Mouse (Mus musculus): ENCODE data around the gene Exosc3. TPM values are rescaled to one million over a fixed set of nuclear protein-coding genes. Genes with fewer than 3 reads are reported as not detected.
"Not testable (repeated sequence)": the region's sequence is repeated elsewhere in the genome, so short reads cannot be mapped to it uniquely, and the experiment has no call there.

Exosc3 gene
- polyA plus RNA-seq (2014; fragmentation: Nextera tagmentation; extraction: Ambion mirVana), result 29.8 and 30.2 TPM in 2 replicates

DNA sequence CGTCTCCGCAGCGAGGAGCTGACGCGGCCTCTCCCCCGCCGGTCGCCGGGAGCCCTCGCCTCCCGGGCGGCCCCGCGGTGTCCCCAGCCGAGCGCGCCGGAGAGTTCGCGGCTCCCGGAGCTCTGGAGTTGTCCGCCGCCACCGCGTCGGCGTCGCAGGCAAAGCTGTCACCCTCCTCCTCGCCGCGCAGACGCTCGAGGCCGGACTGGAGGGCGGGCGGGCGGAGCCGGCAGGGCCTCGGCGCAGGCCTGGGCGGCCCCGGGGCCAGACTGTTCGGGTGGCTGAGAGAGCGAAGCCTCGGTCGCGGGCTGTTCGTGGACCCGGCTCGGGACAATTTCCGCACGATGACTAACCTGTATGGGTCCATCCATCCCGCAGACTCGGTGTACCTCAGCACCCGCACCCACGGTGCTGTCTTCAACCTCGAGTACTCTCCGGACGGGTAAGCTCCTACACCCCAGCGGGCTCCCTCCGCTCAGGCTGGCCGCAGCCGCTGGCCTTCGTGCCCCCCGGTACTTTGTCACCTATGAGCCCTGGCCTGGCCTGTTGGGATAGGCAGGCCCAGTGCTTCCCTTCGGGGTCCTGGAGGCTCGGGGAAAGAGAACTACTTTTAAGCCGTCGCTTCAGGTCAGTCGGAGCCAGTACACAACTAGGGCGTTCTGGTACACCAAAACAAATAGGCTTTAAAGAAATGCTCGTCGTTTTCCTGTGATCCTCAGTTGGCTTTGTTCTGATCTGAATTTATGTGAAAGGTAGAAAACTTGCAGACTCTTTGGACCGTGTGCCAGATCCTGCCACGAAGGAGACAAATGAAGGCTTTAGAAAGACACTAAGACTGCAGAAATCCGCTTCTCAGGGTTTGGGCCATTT is at the start of gene Exosc3:
TSS of gene Exosc3 (minus strand) at position 447 of the 870 bp plus-strand sequence.
- no peaks in the 10 kb centered on the region for H3K9me3 ChIP-seq (ENCODE audit: control insufficient read depth, low read length)
- no peaks in the 10 kb centered on the region; the same call in 1 of the 2 replicates for H3K27me3 ChIP-seq (ENCODE audit: control insufficient read depth, insufficient read depth, low read length)
- H3K27ac ChIP-seq (ENCODE audit: low read depth, low read length), result peak within 1 kb of the TSS; percentile 84
- peak within 1 kb of the TSS; percentile 94 for H3K4me3 ChIP-seq (ENCODE audit: low read depth, low read length)
- H3K4me1 ChIP-seq (ENCODE audit: control insufficient read depth, insufficient read depth, low read length), result peaks cover 15% of the 10 kb centered on the region
- under 1% methylated on average over 73 of the region's 76 CpGs for WGBS
- H3K9ac ChIP-seq (replicated peaks; ENCODE audit: low read depth, low read length), result peak within 1 kb of the TSS; percentile 90
- ATAC-seq (ENCODE audit: low read depth), result peak; percentile 78
- peak within 1 kb of the TSS; percentile 93 for H3K4me2 ChIP-seq (ENCODE audit: low read depth, low read length)
- H3K36me3 ChIP-seq (ENCODE audit: control insufficient read depth, insufficient read depth, low read length), result 0 out of 2 replicates have a peak, but pooled peaks cover 4% of the 10 kb centered on the region

- ATAC-seq (ENCODE audit: low read depth), result no peak
- Histone ChIP-seq H3K4me1 (ENCODE audit: control insufficient read depth, insufficient read depth, low read length) (no peaks in the 10 kb centered on the region), H3K9ac (replicated peaks; ENCODE audit: low read depth, low read length) (no peak overlapping the region), H3K36me3 (ENCODE audit: control insufficient read depth, insufficient read depth, low read length) (no peaks in the 10 kb centered on the region), H3K27ac (ENCODE audit: low read depth, low read length) (no peak overlapping the region), H3K27me3 (ENCODE audit: control insufficient read depth, insufficient read depth, low read length) (no peaks in the 10 kb centered on the region), H3K4me2 (ENCODE audit: low read depth, low read length) (no peak overlapping the region), H3K4me3 (ENCODE audit: low read depth, low read length) (no peak overlapping the region), H3K9me3 (ENCODE audit: control insufficient read depth, low read length) (no peaks in the 10 kb centered on the region)
- 66% methylated on average over 4 of the region's 4 CpGs for WGBS
Observed at GRCm38 (mm10) chr4:45392099-45392498, 49.6 kb upstream of the Exosc3 start.

DNA sequence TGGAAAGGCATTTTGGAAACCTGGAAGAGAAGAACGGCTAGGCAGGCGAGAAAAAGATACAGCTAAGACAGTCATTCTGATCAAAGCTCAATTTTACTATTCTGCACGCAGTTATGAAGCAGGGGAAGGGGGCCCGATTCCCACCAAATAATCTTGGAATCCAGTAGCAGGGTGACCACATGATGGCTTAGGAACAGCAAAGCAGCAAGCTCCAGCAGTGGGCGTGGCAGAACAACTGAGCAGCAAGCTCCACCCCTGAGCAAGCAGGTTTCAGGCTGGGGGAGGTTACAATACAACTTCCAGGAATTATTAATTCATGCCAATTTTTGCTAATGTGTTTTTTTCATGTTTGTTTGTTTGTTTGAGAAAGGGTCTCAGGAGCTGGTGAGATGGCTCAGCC is 44.8 kb upstream of the Exosc3 start:
- ATAC-seq (ENCODE audit: low read depth); H3K4me1 ChIP-seq (ENCODE audit: control insufficient read depth, insufficient read depth, low read length); H3K27me3 ChIP-seq (ENCODE audit: control insufficient read depth, insufficient read depth, low read length); H3K4me2 ChIP-seq (ENCODE audit: low read depth, low read length); H3K4me3 ChIP-seq (ENCODE audit: low read depth, low read length); H3K9me3 ChIP-seq (ENCODE audit: control insufficient read depth, low read length); H3K36me3 ChIP-seq (ENCODE audit: control insufficient read depth, insufficient read depth, low read length); H3K27ac ChIP-seq (ENCODE audit: low read depth, low read length); H3K9ac ChIP-seq (replicated peaks; ENCODE audit: low read depth, low read length): not testable (repeated sequence)
- WGBS, result 96% methylated on average over 5 of the region's 5 CpGs

GRCm38 (mm10) chr4:45382133-45382532 is 39.6 kb upstream of the Exosc3 start:
- 87% methylated on average over 2 of the region's 2 CpGs for WGBS
- not testable (repeated sequence) for H3K4me3 ChIP-seq (ENCODE audit: low read depth, low read length)

GRCm38 (mm10) chr4:45380903-45381580 is 38.5 kb upstream of the Exosc3 start:
- H3K27ac ChIP-seq (ENCODE audit: low read depth, low read length); H3K4me2 ChIP-seq (ENCODE audit: low read depth, low read length); H3K9me3 ChIP-seq (ENCODE audit: control insufficient read depth, low read length); H3K4me1 ChIP-seq (ENCODE audit: control insufficient read depth, insufficient read depth, low read length); H3K27me3 ChIP-seq (ENCODE audit: control insufficient read depth, insufficient read depth, low read length); H3K9ac ChIP-seq (replicated peaks; ENCODE audit: low read depth, low read length); H3K36me3 ChIP-seq (ENCODE audit: control insufficient read depth, insufficient read depth, low read length); H3K4me3 ChIP-seq (ENCODE audit: low read depth, low read length); ATAC-seq (ENCODE audit: low read depth): not testable (repeated sequence)
- WGBS, result 89% methylated on average over 10 of the region's 10 CpGs

More at GRCm38 (mm10) chr4:45382133-45382532, 39.6 kb upstream of the Exosc3 start:
- not testable (repeated sequence) for H3K9me3 ChIP-seq (ENCODE audit: control insufficient read depth, low read length); H3K27me3 ChIP-seq (ENCODE audit: control insufficient read depth, insufficient read depth, low read length); H3K9ac ChIP-seq (replicated peaks; ENCODE audit: low read depth, low read length); H3K4me1 ChIP-seq (ENCODE audit: control insufficient read depth, insufficient read depth, low read length); ATAC-seq (ENCODE audit: low read depth); H3K36me3 ChIP-seq (ENCODE audit: control insufficient read depth, insufficient read depth, low read length); H3K27ac ChIP-seq (ENCODE audit: low read depth, low read length); H3K4me2 ChIP-seq (ENCODE audit: low read depth, low read length)

DNA sequence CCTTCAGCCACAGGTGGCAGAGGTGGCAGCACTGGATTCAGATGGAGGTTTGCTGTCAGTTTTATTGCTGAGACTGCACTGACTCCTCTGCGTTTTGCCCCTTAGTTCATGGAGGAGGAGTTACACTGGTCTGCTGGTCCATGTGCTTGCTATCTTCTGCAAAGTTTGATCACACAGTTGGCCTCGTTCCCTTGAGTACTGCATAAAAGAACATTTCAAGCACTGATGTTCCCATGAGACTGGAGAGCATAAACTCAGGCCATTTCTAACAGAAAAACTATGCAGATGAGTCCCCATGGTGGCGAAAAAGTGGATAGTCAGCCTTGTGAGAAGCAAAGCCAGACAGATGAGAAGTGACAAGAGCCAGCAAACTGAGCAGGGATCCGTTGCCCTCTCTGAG is 34.0 kb upstream of the Exosc3 start:
- ATAC-seq (ENCODE audit: low read depth), result no peak
- 84% methylated on average over 4 of the region's 4 CpGs for WGBS
- no peak overlapping the region for H3K4me3 ChIP-seq (ENCODE audit: low read depth, low read length)
- no peaks in the 10 kb centered on the region for H3K4me1 ChIP-seq (ENCODE audit: control insufficient read depth, insufficient read depth, low read length)
- no peaks in the 10 kb centered on the region for H3K27me3 ChIP-seq (ENCODE audit: control insufficient read depth, insufficient read depth, low read length)
- peaks cover 36% of the 10 kb centered on the region for H3K36me3 ChIP-seq (ENCODE audit: control insufficient read depth, insufficient read depth, low read length)
- no peak overlapping the region for H3K9ac ChIP-seq (replicated peaks; ENCODE audit: low read depth, low read length)
- no peak overlapping the region for H3K27ac ChIP-seq (ENCODE audit: low read depth, low read length)
- no peak overlapping the region for H3K4me2 ChIP-seq (ENCODE audit: low read depth, low read length)
- H3K9me3 ChIP-seq (ENCODE audit: control insufficient read depth, low read length), result no peaks in the 10 kb centered on the region

DNA sequence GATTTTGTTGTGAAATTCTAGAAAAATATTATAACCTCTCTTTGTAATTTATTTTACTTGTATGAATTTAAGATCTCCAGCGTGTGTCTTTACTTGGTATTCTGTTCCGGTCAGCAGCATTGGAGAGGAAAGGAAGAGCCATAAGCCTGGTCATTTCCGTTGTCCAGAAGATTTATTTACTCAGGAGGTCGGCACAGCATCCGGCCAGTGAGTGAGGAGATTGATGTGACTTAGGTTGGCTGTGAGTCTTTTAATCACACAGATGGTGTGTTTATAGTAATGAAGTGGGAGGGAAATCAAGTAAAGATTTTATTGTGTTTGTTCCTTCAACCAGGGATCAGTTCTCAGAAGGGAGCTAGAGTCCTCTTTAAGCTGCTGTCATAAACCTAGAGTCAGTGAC is 32.3 kb upstream of the Exosc3 start:
- no peak for ATAC-seq (ENCODE audit: low read depth)
- Histone ChIP-seq H3K27ac (ENCODE audit: low read depth, low read length) (no peak overlapping the region), H3K4me1 (ENCODE audit: control insufficient read depth, insufficient read depth, low read length) (no peaks in the 10 kb centered on the region), H3K9me3 (ENCODE audit: control insufficient read depth, low read length) (no peaks in the 10 kb centered on the region), H3K36me3 (ENCODE audit: control insufficient read depth, insufficient read depth, low read length) (peaks cover 39% of the 10 kb centered on the region), H3K9ac (replicated peaks; ENCODE audit: low read depth, low read length) (no peak overlapping the region), H3K4me2 (ENCODE audit: low read depth, low read length) (no peak overlapping the region), H3K4me3 (ENCODE audit: low read depth, low read length) (no peak overlapping the region), H3K27me3 (ENCODE audit: control insufficient read depth, insufficient read depth, low read length) (no peaks in the 10 kb centered on the region)
- 62% methylated on average over 5 of the region's 5 CpGs for WGBS

- peaks cover 35% of the 10 kb centered on the region for H3K36me3 ChIP-seq (ENCODE audit: control insufficient read depth, insufficient read depth, low read length)
- H3K4me1 ChIP-seq (ENCODE audit: control insufficient read depth, insufficient read depth, low read length), result no peaks in the 10 kb centered on the region
- no peak for ATAC-seq (ENCODE audit: low read depth)
- 99% methylated on average over 3 of the region's 3 CpGs for WGBS
- H3K9me3 ChIP-seq (ENCODE audit: control insufficient read depth, low read length), result no peaks in the 10 kb centered on the region
- H3K4me3 ChIP-seq (ENCODE audit: low read depth, low read length), result no peak overlapping the region
- no peaks in the 10 kb centered on the region for H3K27me3 ChIP-seq (ENCODE audit: control insufficient read depth, insufficient read depth, low read length)
- no peak overlapping the region for H3K9ac ChIP-seq (replicated peaks; ENCODE audit: low read depth, low read length)
- no peak overlapping the region for H3K27ac ChIP-seq (ENCODE audit: low read depth, low read length)
- no peak overlapping the region for H3K4me2 ChIP-seq (ENCODE audit: low read depth, low read length)
Observed at GRCm38 (mm10) chr4:45371261-45371660, 28.7 kb upstream of the Exosc3 start.

DNA sequence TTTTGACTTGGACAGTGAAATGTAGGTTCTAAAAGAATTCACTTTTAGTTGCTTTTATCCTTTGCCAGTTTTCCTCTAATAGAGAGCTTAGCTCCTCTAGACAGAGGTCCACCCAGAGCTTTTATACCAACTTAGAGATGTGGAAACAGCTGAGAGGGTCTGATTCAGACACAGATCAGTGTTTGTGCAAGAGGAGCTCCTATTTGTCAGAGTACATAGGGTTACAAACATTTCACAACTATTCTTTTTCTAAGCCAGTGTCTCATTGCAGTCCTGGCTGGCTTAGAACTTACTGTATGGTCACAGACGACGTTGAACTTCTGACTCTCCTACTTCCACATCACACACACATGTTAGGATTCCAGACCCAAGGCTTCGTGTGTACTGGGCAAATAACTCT is 14.1 kb upstream of the Exosc3 start:
- ATAC-seq (ENCODE audit: low read depth), result no peak
- H3K9me3 ChIP-seq (ENCODE audit: control insufficient read depth, low read length), result no peaks in the 10 kb centered on the region
- no peak overlapping the region for H3K9ac ChIP-seq (replicated peaks; ENCODE audit: low read depth, low read length)
- no peak overlapping the region for H3K4me3 ChIP-seq (ENCODE audit: low read depth, low read length)
- no peak overlapping the region for H3K27ac ChIP-seq (ENCODE audit: low read depth, low read length)
- WGBS, result 94% methylated on average over 3 of the region's 3 CpGs
- H3K4me2 ChIP-seq (ENCODE audit: low read depth, low read length), result no peak overlapping the region
- H3K36me3 ChIP-seq (ENCODE audit: control insufficient read depth, insufficient read depth, low read length), result peaks cover 8% of the 10 kb centered on the region; the same call in 1 of the 2 replicates
- no peaks in the 10 kb centered on the region for H3K4me1 ChIP-seq (ENCODE audit: control insufficient read depth, insufficient read depth, low read length)
- H3K27me3 ChIP-seq (ENCODE audit: control insufficient read depth, insufficient read depth, low read length), result no peaks in the 10 kb centered on the region
